Mouse (Mus musculus) MEL (cell line): Measurements from ENCODE around the gene Ikbke. TPM values are rescaled to one million over a fixed set of nuclear protein-coding genes. Genes with fewer than 3 reads are reported as not detected.

Experiments used
- DNase-seq: peaks from one replicate; pipeline ENCODE4 v3.0.0; 2011; ENCODE audit warnings: low read depth, low spot score
- H3K27ac ChIP-seq: 2 replicates; pipeline ENCODE4 v1.5.1; 2012; ENCODE audit warnings: low read depth, mild to moderate bottlenecking, control low read depth, low read length, moderate library complexity; ENCODE audit not compliant: control insufficient read depth
- H3K27me3 ChIP-seq, 2 experiments: fragments of 150-350 bp in 1 of 2; sonication (generic) in 1 of 2; 2 replicates each; pipeline ENCODE4 v1.6.1; 2012; ENCODE audit warnings: low read length in 2 of 2, mild to moderate bottlenecking in 2 of 2, improper control_type of control experiment in 1 of 2, moderate library complexity in 1 of 2; ENCODE audit not compliant: insufficient read depth in 2 of 2, control insufficient read depth in 1 of 2
- H3K36me3 ChIP-seq, 2 experiments: 2 replicates each; pipeline ENCODE4 v1.6.1; 2012 to 2014; ENCODE audit warnings: low read length in 2 of 2, improper control_type of control experiment in 1 of 2, inconsistent platforms in 1 of 2, mild to moderate bottlenecking in 1 of 2; ENCODE audit not compliant: insufficient read depth in 2 of 2, control insufficient read depth in 1 of 2
- H3K4me1 ChIP-seq, 2 experiments: fragments of 150-350 bp in 1 of 2; sonication (generic) in 1 of 2; 2 replicates each; pipeline ENCODE4 v1.6.1; 2012; ENCODE audit warnings: low read length in 2 of 2, improper control_type of control experiment in 1 of 2, mild to moderate bottlenecking in 1 of 2; ENCODE audit not compliant: insufficient read depth in 2 of 2, control insufficient read depth in 1 of 2
- H3K4me3 ChIP-seq, 2 experiments: fragments of 150-350 bp in 1 of 2; sonication (generic) in 1 of 2; 2 replicates each; pipeline ENCODE4 v1.5.1; 2012; ENCODE audit warnings: low read depth in 2 of 2, low read length in 2 of 2, mild to moderate bottlenecking in 2 of 2, moderate library complexity in 2 of 2, control low read depth in 1 of 2, improper control_type of control experiment in 1 of 2; ENCODE audit not compliant: control insufficient read depth in 1 of 2, insufficient read depth in 1 of 2
- H3K79me2 ChIP-seq: 2 replicates; pipeline ENCODE4 v1.6.1; 2012; ENCODE audit warnings: mild to moderate bottlenecking, low read length, moderate library complexity; ENCODE audit not compliant: control insufficient read depth, poor library complexity, insufficient read depth
- H3K9ac ChIP-seq: 2 replicates; pipeline ENCODE4 v1.6.1; 2012; ENCODE audit warnings: low read depth, mild to moderate bottlenecking, control low read depth, low read length, moderate library complexity; ENCODE audit not compliant: control insufficient read depth, poor library complexity, severe bottlenecking
- H3K9me3 ChIP-seq: fragments of 150-350 bp; sonication (generic); replicated peaks from 2 replicates; pipeline ENCODE4 v1.6.1; 2012; ENCODE audit warnings: mild to moderate bottlenecking, low read length, improper control_type of control experiment, moderate library complexity; ENCODE audit not compliant: insufficient read depth
- CHD1 ChIP-seq: IDR thresholded peaks from 2 replicates; pipeline ENCODE4 v1.6.1; 2012; ENCODE audit warnings: low read depth, mild to moderate bottlenecking, inconsistent platforms, low read length, improper control_type of control experiment
- CHD2 ChIP-seq: IDR thresholded peaks from 2 replicates; pipeline ENCODE4 v1.6.1; 2011; ENCODE audit warnings: low read length, improper control_type of control experiment
- CTCF ChIP-seq, 3 experiments: IDR thresholded peaks in 2 of 3; conservative IDR thresholded peaks in 1 of 3; 2 replicates each; pipeline ENCODE4 v1.5.1; 2011 to 2012; ENCODE audit warnings: low read length in 3 of 3, low read depth in 2 of 3, mild to moderate bottlenecking in 2 of 3, improper control_type of control experiment in 1 of 3, inconsistent platforms in 1 of 3, mixed read lengths in 1 of 3, moderate library complexity in 1 of 3; ENCODE audit not compliant: control insufficient read depth in 1 of 3, insufficient read depth in 1 of 3, poor library complexity in 1 of 3, severe bottlenecking in 1 of 3
- EP300 ChIP-seq, 2 experiments: IDR thresholded peaks; 2 replicates each; pipeline ENCODE4 v1.6.1; 2011; ENCODE audit warnings: improper control_type of control experiment in 2 of 2, low read length in 2 of 2, low read depth in 1 of 2, mild to moderate bottlenecking in 1 of 2
- ETS1 ChIP-seq: IDR thresholded peaks from 2 replicates; pipeline ENCODE4 v1.6.1; 2012; ENCODE audit warnings: low read depth, mild to moderate bottlenecking, inconsistent platforms, low read length, improper control_type of control experiment, moderate library complexity
- GATA1 ChIP-seq: IDR thresholded peaks from 2 replicates; pipeline ENCODE4 v1.6.1; 2011; ENCODE audit warnings: low read depth, low read length, improper control_type of control experiment
- HCFC1 ChIP-seq: IDR thresholded peaks from 2 replicates; pipeline ENCODE4 v1.6.1; 2012; ENCODE audit warnings: low read depth, mild to moderate bottlenecking, inconsistent platforms, low read length, improper control_type of control experiment, moderate library complexity
- JUND ChIP-seq: IDR thresholded peaks from 2 replicates; pipeline ENCODE4 v1.6.1; 2011; ENCODE audit warnings: low read depth, mild to moderate bottlenecking, improper control_type of control experiment, low read length
- KAT2A ChIP-seq: conservative IDR thresholded peaks from 2 replicates; pipeline ENCODE4 v1.6.1; 2012; ENCODE audit warnings: low read depth, low read length, improper control_type of control experiment, inconsistent platforms
- MAFK ChIP-seq: IDR thresholded peaks from 2 replicates; pipeline ENCODE4 v1.6.1; 2011; ENCODE audit warnings: low read depth, mild to moderate bottlenecking, low read length, improper control_type of control experiment, borderline replicate concordance
- MAZ ChIP-seq: IDR thresholded peaks from 2 replicates; pipeline ENCODE4 v1.6.1; 2012; ENCODE audit warnings: low read depth, mild to moderate bottlenecking, inconsistent platforms, low read length, improper control_type of control experiment
- MEF2A ChIP-seq: IDR thresholded peaks from 2 replicates; pipeline ENCODE4 v1.6.1; 2014; ENCODE audit warnings: low read depth, mild to moderate bottlenecking, inconsistent platforms, low read length, improper control_type of control experiment; ENCODE audit not compliant: poor library complexity, insufficient replicate concordance, severe bottlenecking; ENCODE audit errors: extremely low read depth
- MYB ChIP-seq: IDR thresholded peaks from 2 replicates; pipeline ENCODE4 v1.6.1; 2011; ENCODE audit warnings: mild to moderate bottlenecking, low read depth, low read length, improper control_type of control experiment
- MYC ChIP-seq: IDR thresholded peaks from 2 replicates; pipeline ENCODE4 v1.6.1; 2011; ENCODE audit warnings: low read depth, mild to moderate bottlenecking, low read length, improper control_type of control experiment, moderate library complexity
- NRF1 ChIP-seq: IDR thresholded peaks from 2 replicates; pipeline ENCODE4 v1.6.1; 2014; ENCODE audit warnings: low read depth, mild to moderate bottlenecking, inconsistent platforms, low read length, improper control_type of control experiment, moderate library complexity; ENCODE audit not compliant: poor library complexity, insufficient read depth, severe bottlenecking
- POLR2AphosphoS2 ChIP-seq: IDR thresholded peaks from 2 replicates; pipeline ENCODE4 v1.6.1; 2011; ENCODE audit warnings: low read length, improper control_type of control experiment
- POLR2AphosphoS5 ChIP-seq: IDR thresholded peaks from 2 replicates; pipeline ENCODE4 v1.6.1; 2012; ENCODE audit warnings: low read depth, borderline replicate concordance, mild to moderate bottlenecking, inconsistent platforms, low read length, moderate library complexity, mixed read lengths
- RAD21 ChIP-seq: IDR thresholded peaks from 2 replicates; pipeline ENCODE4 v1.6.1; 2011; ENCODE audit warnings: mild to moderate bottlenecking, low read depth, low read length, improper control_type of control experiment
- RCOR1 ChIP-seq: IDR thresholded peaks from 2 replicates; pipeline ENCODE4 v1.6.1; 2012; ENCODE audit warnings: low read depth, mild to moderate bottlenecking, inconsistent platforms, low read length, improper control_type of control experiment
- SIN3A ChIP-seq: IDR thresholded peaks from 2 replicates; pipeline ENCODE4 v1.6.1; 2012; ENCODE audit warnings: low read length, improper control_type of control experiment, inconsistent platforms
- SMC3 ChIP-seq: IDR thresholded peaks from 2 replicates; pipeline ENCODE4 v1.6.1; 2011; ENCODE audit warnings: low read depth, low read length, improper control_type of control experiment
- TBP ChIP-seq: IDR thresholded peaks from 2 replicates; pipeline ENCODE4 v1.8.0; 2011; ENCODE audit warnings: low read depth, low read length, improper control_type of control experiment
- TCF12 ChIP-seq: IDR thresholded peaks from 2 replicates; pipeline ENCODE4 v1.6.1; 2014; ENCODE audit warnings: low read depth, mild to moderate bottlenecking, inconsistent platforms, low read length, improper control_type of control experiment, moderate library complexity
- UBTF ChIP-seq: IDR thresholded peaks from 2 replicates; pipeline ENCODE4 v1.6.1; 2012; ENCODE audit warnings: low read depth, mild to moderate bottlenecking, inconsistent platforms, low read length, improper control_type of control experiment, moderate library complexity, borderline replicate concordance; ENCODE audit not compliant: insufficient read depth
- USF1 ChIP-seq: IDR thresholded peaks from 2 replicates; pipeline ENCODE4 v1.6.1; 2014; ENCODE audit warnings: low read depth, mild to moderate bottlenecking, inconsistent platforms, low read length, improper control_type of control experiment, moderate library complexity
- USF2 ChIP-seq, 2 experiments: IDR thresholded peaks; 2 replicates each; pipeline ENCODE4 v1.6.1; 2011 to 2012; ENCODE audit warnings: improper control_type of control experiment in 2 of 2, low read length in 2 of 2, borderline replicate concordance in 1 of 2, inconsistent platforms in 1 of 2, low read depth in 1 of 2, mild to moderate bottlenecking in 1 of 2; ENCODE audit not compliant: insufficient read depth in 1 of 2
- ZMIZ1 ChIP-seq: IDR thresholded peaks from 2 replicates; pipeline ENCODE4 v1.6.1; 2012; ENCODE audit warnings: low read depth, mild to moderate bottlenecking, inconsistent platforms, low read length, improper control_type of control experiment, moderate library complexity
- polyA plus RNA-seq, 2 experiments: library from polyadenylated mRNA; stranded (reverse) in 1 of 2; unstranded in 1 of 2; fragments of >175 nt in 1 of 2; fragments of >200 nt in 1 of 2; gene quantifications; 2 replicates each; pipeline versions ENCODE4 v1.2.1 to v1.2.4; 2012; ENCODE audit warnings: low replicate concordance in 2 of 2, low read depth in 1 of 2; ENCODE audit not compliant: insufficient read length in 2 of 2, insufficient read depth in 1 of 2, missing spikeins in 1 of 2
- total RNA-seq: library from RNA; depleted of rRNA; stranded (reverse); fragments of 300-350 nt; gene quantifications from 2 replicates; pipeline ENCODE4 v1.2.3, GENCODE M21; 2012

Gene Ikbke
- total and polyA plus RNA-seq, 3 experiments: 4.0 to 7.2 TPM; not detected in 1

- TF ChIP-seq ETS1 (no peak), HCFC1 (no peak), RAD21 (no peak), SIN3A (no peak), POLR2AphosphoS5 (no peak), MAFK (no peak), CTCF (IDR thresholded peaks at IDR 0.05 in 2 of 3, conservative IDR thresholded peaks at IDR 0.05 in 1 of 3; ENCODE audit: control insufficient read depth in 1 of 3, insufficient read depth in 1 of 3, low read depth in 2 of 3, low read length in 3 of 3, poor library complexity in 1 of 3, severe bottlenecking in 1 of 3) (no peak), MEF2A (no peak), JUND (no peak), TCF12 (no peak), MYB (no peak), RCOR1 (no peak), POLR2AphosphoS2 (no peak), USF1 (no peak)
- no peak for DNase-seq
These were observed 47.8 kb upstream of the Ikbke start for GRCm38 (mm10) chr1:131327167-131327566.

GRCm38 (mm10) chr1:131324816-131325463, 45.5 kb upstream of the Ikbke start:
- Histone ChIP-seq H3K36me3 (peaks cover 0 to 16% of the 10 kb centered on the region in 2 experiments; a peak in 2 of 4 replicates), H3K9me3 (no peaks in the 10 kb centered on the region), H3K4me3 (no peak overlapping the region), H3K27ac (no peak overlapping the region), H3K79me2 (no peaks in the 10 kb centered on the region), H3K27me3 (no peaks in the 10 kb centered on the region), H3K4me1 (peaks cover 4 to 10% of the 10 kb centered on the region in 2 experiments; a peak in 3 of 4 replicates), H3K9ac (no peak overlapping the region)
- DNase-seq: peak; percentile 77
- no peak for TF ChIP-seq NRF1
- TF ChIP-seq EP300 (IDR thresholded peaks at IDR 0.05; ENCODE audit: low read depth in 1 of 2, low read length in 2 of 2): peak; percentile 68 to 73; a peak in 3 of 4 replicates
- peak; percentile 50 for TF ChIP-seq ETS1
- no peak for TF ChIP-seq UBTF
- TF ChIP-seq MYB: peak; percentile 42
- no peak for TF ChIP-seq MEF2A
- TF ChIP-seq SMC3: no peak
- TF ChIP-seq CHD2: peak; percentile 52
- no peak for TF ChIP-seq KAT2A
- TF ChIP-seq USF1: no peak
- no peak for TF ChIP-seq CHD1
- peak; percentile 79 for TF ChIP-seq RCOR1
- TF ChIP-seq SIN3A: no peak
- TF ChIP-seq MYC: no peak
- TF ChIP-seq MAZ: peak; percentile 31; the same call in 1 of the 2 replicates
- TF ChIP-seq TBP: no peak
- peak; percentile 39; the same call in 1 of the 2 replicates for TF ChIP-seq TCF12
- TF ChIP-seq POLR2AphosphoS5: no peak
- peak; percentile 30; the same call in 1 of the 2 replicates for TF ChIP-seq GATA1
- no peak for TF ChIP-seq RAD21
- no peak for TF ChIP-seq ZMIZ1
- TF ChIP-seq USF2 (IDR thresholded peaks at IDR 0.05; ENCODE audit: borderline replicate concordance in 1 of 2, insufficient read depth in 1 of 2, low read depth in 1 of 2, low read length in 2 of 2): no peak
- TF ChIP-seq CTCF (IDR thresholded peaks at IDR 0.05 in 2 of 3, conservative IDR thresholded peaks at IDR 0.05 in 1 of 3; ENCODE audit: control insufficient read depth in 1 of 3, insufficient read depth in 1 of 3, low read depth in 2 of 3, low read length in 3 of 3, poor library complexity in 1 of 3, severe bottlenecking in 1 of 3): no peak

More at GRCm38 (mm10) chr1:131327167-131327566, 47.8 kb upstream of the Ikbke start:
- Histone ChIP-seq H3K9ac (no peak overlapping the region), H3K27ac (no peak overlapping the region), H3K79me2 (no peaks in the 10 kb centered on the region), H3K36me3 (peaks cover 0 to 9% of the 10 kb centered on the region in 2 experiments; a peak in 2 of 4 replicates), H3K4me1 (peaks cover 4 to 6% of the 10 kb centered on the region in 2 experiments; a peak in 3 of 4 replicates), H3K9me3 (no peaks in the 10 kb centered on the region), H3K27me3 (no peaks in the 10 kb centered on the region), H3K4me3 (no peak overlapping the region)
